Mouse (Mus musculus) layer of hippocampus, adult 11-12 months (tissue): Measurements from ENCODE around the gene Ahdc1.
A peak's percentile ranks its signal among the peaks of the same experiment; 100 is the strongest.

Experiments used
- DNase-seq: peaks from one replicate; pipeline ENCODE4 v3.0.0; 2022; ENCODE audit warnings: low spot score

The Ahdc1 gene

DNA sequence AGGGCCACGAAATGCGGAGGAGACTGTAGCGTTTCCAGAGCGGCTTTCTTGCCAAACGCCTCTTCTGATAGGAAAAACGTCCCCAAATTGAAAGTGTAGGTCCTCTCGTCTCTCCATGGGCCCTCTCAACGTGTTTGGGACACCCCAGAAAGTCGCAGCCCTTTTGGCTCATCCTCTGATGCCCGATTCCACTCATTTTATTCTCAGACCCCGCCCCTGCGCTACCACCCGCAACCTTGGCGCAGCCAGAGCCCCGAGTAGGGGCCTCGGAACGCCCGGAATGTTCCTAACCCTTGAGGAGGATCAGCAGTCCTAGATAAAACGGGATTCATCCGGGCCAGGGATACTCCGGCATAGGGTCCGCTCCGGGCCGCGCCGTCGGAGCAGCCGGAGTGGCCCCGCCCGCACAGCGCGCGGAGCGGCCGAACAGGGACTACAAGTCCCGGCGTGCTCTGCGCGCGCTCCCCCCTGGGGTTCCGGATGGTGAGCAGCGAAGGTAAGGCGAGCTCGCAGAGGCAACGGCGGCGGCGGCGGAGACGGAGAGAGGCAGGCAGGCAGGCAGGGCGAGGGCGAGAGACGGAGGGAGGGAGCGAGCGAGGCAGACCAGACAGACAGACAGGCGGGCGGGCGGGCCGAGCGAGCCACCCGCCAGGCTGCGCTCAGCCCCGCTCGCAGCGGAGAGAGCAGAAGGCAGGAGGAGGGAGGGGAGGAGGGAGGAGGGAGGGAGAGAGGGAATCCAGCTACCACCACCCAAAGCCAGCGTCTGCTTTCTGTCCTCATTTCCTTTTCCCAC lies at the start of gene Ahdc1:
Ahdc1 (plus strand) TSS at position 233 of the 793 bp plus-strand sequence.
- DNase-seq = peak; percentile 93

GRCm38 (mm10) chr4:132961866-132962265 lies 49.2 kb upstream of the Ahdc1 start:
- no peak for DNase-seq

DNA sequence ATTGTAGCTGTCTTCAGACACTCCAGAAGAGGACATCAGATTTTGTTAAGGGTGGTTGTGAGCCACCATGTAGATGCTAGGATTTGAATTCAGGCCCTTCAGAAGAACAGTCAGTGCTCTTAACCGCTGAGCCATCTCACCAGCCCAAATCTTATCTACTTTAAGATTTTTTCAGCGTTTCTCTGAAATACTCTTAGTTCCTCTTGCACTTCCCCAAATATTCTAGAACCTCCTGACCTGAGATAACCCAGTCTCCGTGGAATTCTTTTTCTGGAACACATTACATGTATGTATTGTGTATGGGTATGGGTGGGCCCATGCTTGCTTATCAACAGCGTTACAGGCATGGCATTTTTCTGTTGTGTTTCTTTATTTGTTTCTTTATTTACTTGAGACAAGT lies 48.4 kb upstream of the Ahdc1 start:
- no peak for DNase-seq

GRCm38 (mm10) chr4:132963436-132963835 lies 47.6 kb upstream of the Ahdc1 start:
- no peak for DNase-seq

- DNase-seq = no peak
These were observed 47.0 kb upstream of the Ahdc1 start for GRCm38 (mm10) chr4:132964064-132964463.

- DNase-seq = no peak
These were observed 46.6 kb upstream of the Ahdc1 start for GRCm38 (mm10) chr4:132964473-132964872.

- DNase-seq = no peak
These were observed 42.7 kb upstream of the Ahdc1 start for GRCm38 (mm10) chr4:132968105-132968938.

GRCm38 (mm10) chr4:132971601-132972000 lies 39.5 kb upstream of the Ahdc1 start:
- DNase-seq = no peak

DNA sequence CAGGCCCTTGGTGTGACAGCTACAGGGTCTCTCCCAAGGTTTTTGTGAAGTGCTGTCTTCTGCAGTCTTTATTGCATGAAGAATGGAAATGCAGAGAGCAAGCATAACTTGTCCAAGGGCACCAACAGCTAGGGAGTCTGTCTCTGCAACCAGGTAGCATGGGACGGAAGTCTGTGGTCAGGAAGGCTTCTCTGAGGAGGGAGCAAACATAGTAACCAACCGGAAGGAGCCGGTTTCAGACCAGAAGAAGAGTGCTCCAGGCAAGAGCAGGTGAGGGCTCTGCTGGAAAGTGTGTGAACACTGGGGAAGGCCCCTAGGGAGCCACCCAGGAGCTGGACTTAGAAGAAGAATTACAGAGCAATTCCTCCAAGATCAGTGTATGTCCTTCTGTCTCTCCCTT lies 39.0 kb upstream of the Ahdc1 start:
- DNase-seq = no peak

DNA sequence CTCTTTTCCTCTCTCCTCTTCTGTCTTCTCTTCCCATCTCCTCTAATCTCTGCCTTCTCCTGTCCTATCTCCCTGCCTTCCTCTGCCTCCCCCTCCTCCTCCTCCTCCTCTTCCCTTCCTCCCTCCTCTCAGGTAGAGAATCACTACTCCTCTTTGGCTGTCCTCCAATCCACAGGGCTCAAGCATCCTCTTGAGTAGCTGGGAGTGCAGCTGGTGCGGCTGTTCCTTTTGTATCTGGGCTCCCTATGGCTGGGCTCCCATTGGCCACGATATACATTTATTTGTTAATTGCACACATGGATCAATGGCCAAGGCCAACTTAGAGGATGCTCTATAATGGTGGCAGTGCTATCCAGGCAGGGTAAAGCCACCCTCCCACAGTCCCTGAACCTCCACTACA lies 38.5 kb upstream of the Ahdc1 start:
- no peak for DNase-seq

- DNase-seq = no peak
These were observed 37.9 kb upstream of the Ahdc1 start for GRCm38 (mm10) chr4:132973186-132973585.

DNA sequence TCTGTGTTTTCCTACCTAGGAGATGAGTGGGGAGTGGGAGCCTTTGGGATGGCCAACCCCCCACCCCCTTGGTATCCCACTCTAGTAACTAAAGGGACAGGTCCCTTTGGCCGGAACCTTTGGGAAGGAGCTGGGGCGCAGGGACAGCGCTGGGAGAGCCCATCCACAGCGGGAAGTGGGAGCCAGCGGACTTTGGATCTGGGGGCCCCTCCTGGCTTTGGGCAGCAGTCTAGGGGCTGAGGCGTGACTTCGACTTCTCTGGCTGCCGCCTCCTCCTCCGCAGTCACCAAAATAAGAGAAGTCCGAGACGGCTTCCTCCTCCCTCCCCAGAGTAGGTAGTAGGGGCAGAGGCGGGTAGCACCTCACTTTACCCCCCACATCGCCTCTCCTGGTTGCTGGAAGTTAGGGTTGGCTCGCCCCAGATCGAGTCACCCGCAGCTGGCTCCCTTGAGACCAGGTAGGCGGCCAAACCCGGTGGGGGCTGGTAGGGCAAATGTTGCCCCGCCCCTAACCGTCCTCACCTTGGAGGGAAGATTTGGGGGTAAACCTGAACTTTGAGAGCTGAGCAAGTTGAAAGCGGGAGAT lies 37.2 kb upstream of the Ahdc1 start, which contains the start of gene Fgr:
Fgr (plus strand) TSS at position 282 of the 585 bp plus-strand sequence.
- no peak for DNase-seq

- peak; percentile 68 for DNase-seq
These were observed 36.2 kb upstream of the Ahdc1 start for GRCm38 (mm10) chr4:132974904-132975303.

DNA sequence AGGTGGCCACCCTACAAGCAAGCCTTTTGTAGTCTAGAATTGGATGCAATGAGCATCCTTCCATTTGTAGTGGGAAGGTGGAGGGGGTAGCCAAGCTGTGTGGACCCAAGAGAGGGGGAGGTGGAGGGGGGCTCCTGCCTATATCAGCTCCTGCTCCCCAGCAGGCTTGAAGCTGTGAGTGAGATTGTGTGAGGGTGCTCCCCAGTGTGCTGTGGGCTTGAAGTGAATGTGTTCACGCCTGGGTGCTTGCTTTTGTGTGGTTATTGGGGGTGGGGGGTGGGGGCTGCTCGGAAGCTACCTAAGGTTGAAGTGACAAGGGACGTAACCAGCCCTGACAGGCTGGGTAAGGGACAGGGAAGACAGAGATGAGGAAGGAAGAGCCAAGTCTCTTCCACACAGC lies 35.3 kb upstream of the Ahdc1 start:
- DNase-seq = no peak

GRCm38 (mm10) chr4:132976729-132977128 lies 34.3 kb upstream of the Ahdc1 start:
- no peak for DNase-seq

DNA sequence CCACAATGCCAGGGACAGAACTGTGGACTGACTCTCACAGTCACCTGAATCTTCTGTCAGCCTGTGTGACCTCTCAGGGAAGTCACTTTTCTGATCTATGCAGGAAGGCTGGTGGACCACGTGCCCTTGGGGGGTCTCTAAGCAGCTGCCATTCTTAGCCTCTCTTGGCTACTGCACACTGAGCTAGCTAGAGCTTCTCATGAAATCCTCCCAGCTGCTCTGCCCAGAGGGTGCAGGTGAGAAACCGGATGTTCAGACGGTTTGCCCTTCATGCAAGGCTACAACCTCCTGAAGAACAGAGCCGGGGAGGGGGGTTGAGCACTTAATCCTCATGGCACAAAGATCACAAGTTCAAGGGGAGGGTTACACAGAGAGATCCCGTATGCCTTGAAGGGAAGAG lies 33.5 kb upstream of the Ahdc1 start:
- no peak for DNase-seq

GRCm38 (mm10) chr4:132979186-132979585 lies 31.9 kb upstream of the Ahdc1 start:
- no peak for DNase-seq

GRCm38 (mm10) chr4:132981621-132982020 lies 29.4 kb upstream of the Ahdc1 start:
- no peak for DNase-seq

GRCm38 (mm10) chr4:132982999-132983398 lies 28.1 kb upstream of the Ahdc1 start:
- DNase-seq = no peak

DNA sequence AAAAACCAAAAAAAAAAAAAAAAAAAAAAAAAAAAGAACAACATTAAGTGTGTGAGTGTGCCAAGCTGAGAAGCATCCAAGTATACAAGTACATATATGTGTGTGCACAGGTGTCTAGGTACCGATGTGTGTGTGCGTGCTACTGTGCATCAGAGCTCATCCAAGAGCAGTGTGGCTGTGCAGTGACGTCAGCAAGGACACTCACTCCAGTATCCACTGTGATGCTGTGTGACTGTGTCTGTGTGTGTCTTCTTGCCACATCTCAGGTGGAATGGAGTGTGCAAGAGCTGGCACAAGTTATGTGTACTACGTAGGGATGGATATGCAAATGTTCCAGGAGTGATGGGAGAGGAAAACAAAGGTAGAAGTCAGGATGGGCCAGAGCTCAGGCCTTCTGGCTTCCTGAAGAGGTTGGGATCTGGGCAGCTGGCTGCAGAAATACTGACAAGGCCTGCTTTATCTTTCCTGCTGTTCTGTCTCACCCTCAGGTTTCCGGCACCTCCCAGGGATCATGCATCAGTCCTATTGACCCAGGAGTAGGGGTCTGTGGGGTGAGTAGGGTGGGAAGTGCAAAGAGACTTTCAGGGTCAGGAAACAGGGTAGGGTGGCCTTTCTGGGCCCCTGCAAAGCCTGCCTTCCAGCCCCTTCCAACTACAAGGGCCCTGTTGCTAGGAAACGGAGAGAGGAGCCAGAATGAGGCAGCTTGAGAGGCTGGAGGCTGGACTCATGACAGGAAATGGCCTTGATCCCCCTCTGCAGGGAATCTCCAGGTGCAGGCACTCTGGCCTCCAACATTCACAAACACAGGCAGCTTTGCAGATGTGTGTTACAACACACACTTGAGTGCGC lies 27.2 kb upstream of the Ahdc1 start:
- peak; percentile 44 for DNase-seq

DNA sequence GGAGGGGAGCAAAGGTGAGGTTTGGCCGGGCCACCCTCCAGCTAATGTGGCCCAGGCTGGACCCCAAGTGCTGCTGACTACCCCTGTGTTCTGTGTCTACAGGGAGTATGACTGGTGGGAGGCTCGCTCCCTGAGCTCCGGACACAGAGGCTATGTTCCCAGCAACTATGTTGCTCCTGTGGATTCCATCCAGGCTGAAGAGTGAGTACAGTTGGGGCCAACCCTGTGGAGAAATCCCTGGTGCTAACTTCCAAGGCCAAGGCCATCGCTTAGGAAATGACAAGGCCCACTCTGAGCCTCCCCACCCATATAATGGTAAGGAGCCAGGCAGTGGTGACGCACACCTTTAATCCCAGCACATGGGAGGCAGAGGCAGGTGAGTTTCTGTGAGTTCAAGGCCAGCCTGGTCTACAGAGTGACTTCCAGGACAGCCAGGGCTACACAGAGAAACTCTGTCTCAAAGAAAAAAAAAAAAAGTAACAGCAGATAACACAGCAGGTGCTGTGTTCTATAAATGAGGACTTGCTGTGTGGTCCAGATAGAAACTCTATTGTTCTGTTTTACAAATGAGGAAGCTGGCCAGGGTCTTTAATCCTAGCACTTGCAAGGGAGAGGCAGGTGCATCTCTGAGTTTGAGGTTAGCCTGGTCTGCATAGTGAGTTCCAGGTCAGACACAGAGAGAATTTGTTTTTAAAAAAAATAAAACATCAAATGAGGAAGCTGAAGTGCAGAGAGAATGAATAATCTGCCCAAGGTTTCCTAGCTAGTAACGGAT lies 22.3 kb upstream of the Ahdc1 start:
- no peak for DNase-seq
